Mouse (Mus musculus) bone marrow macrophage, adult 2 months (primary cell): ENCODE measurements around the gene Enho. TPM values are rescaled to one million over a fixed set of nuclear protein-coding genes. Genes with fewer than 3 reads are reported as not detected.
A peak's percentile ranks its signal among the peaks of the same experiment; 100 is the strongest.

Source experiments
- H3K27ac ChIP-seq: 2 replicates; pipeline ENCODE4 v1.5.1; 2012; ENCODE audit warnings: low read depth, low read length; ENCODE audit not compliant: insufficient read depth
- H3K4me1 ChIP-seq: 2 replicates; pipeline ENCODE4 v1.6.1; 2012; ENCODE audit warnings: low read length; ENCODE audit not compliant: control insufficient read depth, insufficient read depth
- H3K4me3 ChIP-seq: 2 replicates; pipeline ENCODE4 v1.5.1; 2012; ENCODE audit warnings: mild to moderate bottlenecking, low read length, moderate library complexity; ENCODE audit not compliant: insufficient read depth
- CTCF ChIP-seq: IDR thresholded peaks from 2 replicates; pipeline ENCODE4 v1.5.1; 2012; ENCODE audit warnings: low read depth, mild to moderate bottlenecking, low read length, moderate library complexity
- POLR2A ChIP-seq: IDR thresholded peaks from 2 replicates; pipeline ENCODE4 v1.6.1; 2012; ENCODE audit warnings: mild to moderate bottlenecking, low read depth, low read length, borderline replicate concordance
- polyA plus RNA-seq: library from polyadenylated mRNA; stranded (reverse); fragments of >200 nt; gene quantifications from 2 replicates; pipeline ENCODE4 v1.2.4, GENCODE M21; 2012; ENCODE audit not compliant: missing spikeins, insufficient read depth, insufficient read length

Gene Enho
- polyA plus RNA-seq, 1 experiment = 1.0 TPM

GRCm38 (mm10) chr4:41635224-41635623 lies 4.9 kb downstream of the Enho start:
- peaks cover 15% of the 10 kb centered on the region for H3K4me1 ChIP-seq
- TF ChIP-seq CTCF (no peak), POLR2A (no peak)
- H3K27ac ChIP-seq = no peak overlapping the region
- H3K4me3 ChIP-seq = no peak overlapping the region

DNA sequence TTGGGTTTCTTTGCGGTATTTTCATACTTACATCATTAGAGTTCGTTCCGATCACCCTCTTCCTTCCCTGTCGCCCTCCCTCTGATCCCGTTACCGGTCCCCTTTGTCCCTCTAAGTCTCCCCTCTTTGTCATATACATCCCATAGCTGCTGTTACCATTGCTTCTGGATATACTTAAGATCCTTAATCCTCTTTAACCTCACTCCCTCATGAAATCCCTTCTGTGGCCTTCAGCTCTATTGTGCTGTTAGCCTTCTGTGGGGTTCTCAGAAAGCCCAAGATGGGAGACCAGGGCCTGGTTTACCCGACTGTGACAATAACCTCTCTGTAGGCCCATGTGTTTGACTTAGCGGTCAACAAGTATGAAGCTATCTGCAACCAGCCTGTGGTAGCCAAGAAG lies 5.5 kb downstream of the Enho start:
- no peak for TF ChIP-seq POLR2A
- no peak for TF ChIP-seq CTCF
- H3K4me1 ChIP-seq = peaks cover 15% of the 10 kb centered on the region
- no peak overlapping the region for H3K27ac ChIP-seq
- H3K4me3 ChIP-seq = no peak overlapping the region

DNA sequence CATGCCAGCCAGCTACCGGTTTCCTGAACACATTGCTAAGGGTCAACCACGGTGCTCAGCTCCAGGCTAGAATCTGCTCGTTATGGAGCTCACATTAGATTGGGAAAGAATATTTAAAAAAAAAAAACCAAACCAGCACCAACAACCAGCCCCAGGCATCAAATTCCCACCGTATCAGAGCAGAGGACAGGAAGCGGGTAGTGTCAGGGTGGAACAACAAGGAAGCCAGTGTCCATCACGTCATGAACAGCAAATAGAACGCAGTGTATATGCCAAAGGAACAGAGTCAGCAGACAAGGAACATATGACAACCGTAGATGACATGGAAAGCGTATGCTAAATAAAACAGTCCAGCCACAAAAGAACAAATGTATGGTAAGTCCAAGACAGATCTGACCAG lies 7.1 kb downstream of the Enho start:
- peaks cover 26% of the 10 kb centered on the region for H3K4me1 ChIP-seq
- TF ChIP-seq POLR2A = no peak
- TF ChIP-seq CTCF = no peak
- no peak overlapping the region for H3K27ac ChIP-seq
- H3K4me3 ChIP-seq = no peak overlapping the region

DNA sequence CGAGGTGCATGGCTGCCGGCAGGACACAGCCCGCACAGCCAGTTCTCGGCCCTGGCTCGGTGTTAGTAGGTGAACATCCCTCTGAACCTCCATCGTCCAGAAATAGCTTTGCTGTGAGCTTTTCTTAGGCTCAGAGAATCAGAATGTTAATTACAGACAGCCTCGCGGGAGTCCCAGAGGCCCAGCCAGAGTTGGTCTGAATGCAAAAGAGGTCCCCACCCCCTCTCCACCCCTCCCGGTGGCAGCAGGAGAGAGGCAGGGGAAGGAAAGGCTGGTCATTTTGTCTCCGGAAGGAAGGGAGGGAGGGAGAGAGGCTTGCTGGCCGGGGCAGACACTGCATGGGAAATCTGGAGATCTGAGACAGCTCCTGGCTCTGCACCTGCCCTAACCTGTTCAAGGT lies 8.7 kb downstream of the Enho start:
- Histone ChIP-seq H3K4me3 (no peak overlapping the region), H3K4me1 (peaks cover 41% of the 10 kb centered on the region), H3K27ac (no peak overlapping the region)
- TF ChIP-seq CTCF = no peak
- no peak for TF ChIP-seq POLR2A

GRCm38 (mm10) chr4:41630196-41630595 lies 9.9 kb downstream of the Enho start:
- H3K4me3 ChIP-seq = no peak overlapping the region
- no peak overlapping the region for H3K27ac ChIP-seq

GRCm38 (mm10) chr4:41628202-41628927 lies 11.8 kb downstream of the Enho start:
- Histone ChIP-seq H3K4me3 (peak overlapping the region; percentile 20; the same call in 1 of the 2 replicates), H3K4me1 (peaks cover 47% of the 10 kb centered on the region), H3K27ac (peak overlapping the region; percentile 91)
- TF ChIP-seq CTCF (no peak), POLR2A (no peak)

More at GRCm38 (mm10) chr4:41630196-41630595, 9.9 kb downstream of the Enho start:
- H3K4me1 ChIP-seq = peaks cover 40% of the 10 kb centered on the region
- TF ChIP-seq CTCF = no peak
- TF ChIP-seq POLR2A = no peak

DNA sequence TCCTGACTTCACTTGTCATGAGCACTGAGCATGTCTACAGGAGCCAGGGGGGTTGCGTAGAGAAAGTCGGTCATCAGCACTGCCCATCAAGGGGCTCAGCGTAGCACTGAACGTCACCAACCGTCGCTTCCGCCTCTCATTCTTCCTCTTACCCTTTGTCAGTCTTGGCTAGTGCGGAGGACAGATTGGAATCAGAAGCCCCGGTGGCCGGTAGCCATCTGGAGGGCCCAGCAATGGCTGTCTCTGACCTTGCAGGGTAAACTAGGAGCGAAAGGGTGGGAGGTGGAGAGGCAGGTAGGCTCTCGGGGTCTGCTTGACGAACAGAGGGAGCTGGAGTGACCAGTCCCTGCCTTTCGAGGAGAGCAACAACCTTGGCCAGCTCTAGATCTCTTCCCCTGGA lies 18.1 kb downstream of the Enho start:
- Histone ChIP-seq H3K4me1 (peaks cover 26% of the 10 kb centered on the region), H3K27ac (no peak overlapping the region), H3K4me3 (no peak overlapping the region)
- TF ChIP-seq POLR2A (no peak), CTCF (no peak)

DNA sequence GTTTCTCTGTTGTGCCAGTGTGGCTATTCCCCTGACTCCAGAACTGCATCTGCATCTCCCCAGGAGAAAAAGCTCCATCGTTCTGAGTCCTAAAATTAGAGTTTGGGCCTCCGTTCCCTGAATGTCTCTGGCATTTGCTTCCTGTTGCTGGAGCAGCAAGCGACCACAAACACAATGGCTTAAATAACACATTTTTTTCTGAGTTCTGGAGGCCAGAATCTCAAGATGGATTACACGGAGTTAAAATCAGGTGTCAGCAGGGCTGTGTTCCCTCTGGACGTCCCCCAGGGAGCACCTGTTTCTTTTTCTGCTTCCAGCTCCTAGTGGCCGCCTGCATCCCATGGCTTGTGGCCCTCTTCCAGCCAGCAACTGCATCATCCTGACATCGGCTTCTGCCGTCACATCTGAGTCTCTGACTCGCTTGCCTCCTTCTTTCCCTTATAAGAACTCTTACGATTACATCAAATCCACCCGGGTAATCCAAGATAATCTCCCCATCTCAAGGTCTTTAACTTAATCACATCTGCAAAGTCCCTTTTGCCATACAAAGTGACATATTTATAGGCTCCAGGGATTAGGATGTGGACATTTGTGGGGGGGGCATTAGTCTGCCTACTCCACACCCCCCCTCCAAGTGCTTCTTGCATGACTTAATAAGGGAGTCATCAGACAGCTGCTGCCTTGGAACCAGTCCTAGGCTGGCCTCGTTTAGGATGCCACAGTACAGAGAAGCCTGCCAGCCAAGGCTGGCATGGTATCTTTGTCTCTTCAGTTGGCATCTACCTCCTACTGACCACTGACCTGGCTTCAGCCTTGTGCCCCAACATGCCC lies 21.0 kb downstream of the Enho start:
- peaks cover 15% of the 10 kb centered on the region for H3K4me1 ChIP-seq
- TF ChIP-seq CTCF (no peak), POLR2A (no peak)
- no peak overlapping the region for H3K4me3 ChIP-seq
- H3K27ac ChIP-seq = no peak overlapping the region

GRCm38 (mm10) chr4:41615661-41616599 lies 24.2 kb downstream of the Enho start:
- H3K4me1 ChIP-seq = peaks cover 3% of the 10 kb centered on the region; the same call in 1 of the 2 replicates
- TF ChIP-seq CTCF (peak; percentile 20; the same call in 1 of the 2 replicates), POLR2A (no peak)
- no peak overlapping the region for H3K4me3 ChIP-seq
- no peak overlapping the region for H3K27ac ChIP-seq

DNA sequence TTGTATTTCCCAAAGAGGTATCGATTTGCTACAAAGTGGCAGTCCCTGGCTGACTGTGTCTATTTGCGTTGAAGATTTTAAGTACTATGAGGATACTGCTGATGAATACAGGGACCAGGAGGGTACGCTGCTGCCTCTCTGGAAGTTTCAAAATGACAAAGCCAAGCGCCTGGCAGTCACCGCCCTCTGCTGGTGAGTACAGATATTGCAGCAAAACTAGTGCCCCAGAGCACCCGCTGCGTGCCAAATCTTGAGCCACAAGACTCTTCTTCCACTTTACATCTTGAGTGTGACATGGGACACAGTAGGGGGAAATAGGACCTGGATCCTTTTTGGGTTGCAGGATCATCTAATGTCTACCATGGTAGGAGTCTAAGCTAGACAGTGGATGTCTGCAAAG lies 26.0 kb downstream of the Enho start:
- TF ChIP-seq POLR2A = no peak
- TF ChIP-seq CTCF = peak; percentile 92
- Histone ChIP-seq H3K4me1 (peaks cover 3% of the 10 kb centered on the region; the same call in 1 of the 2 replicates), H3K4me3 (no peak overlapping the region)

More for the DNA sequence above, 26.0 kb downstream of the Enho start:
- no peak overlapping the region for H3K27ac ChIP-seq
